Mouse (Mus musculus) activated CD4-positive, CD25-positive, alpha-beta regulatory T cell, adult 4 months (primary cell): ENCODE measurements at regions not wholly inside any gene's neighbourhood (a gene's known extent, or its start where the extent isn't known, plus 50 kb on each side); places are given as distances from the start of the nearest gene placed in this dataset.

Experiments used
- ATAC-seq: one replicate; pipeline ENCODE4 v1.8.0; 2017

DNA sequence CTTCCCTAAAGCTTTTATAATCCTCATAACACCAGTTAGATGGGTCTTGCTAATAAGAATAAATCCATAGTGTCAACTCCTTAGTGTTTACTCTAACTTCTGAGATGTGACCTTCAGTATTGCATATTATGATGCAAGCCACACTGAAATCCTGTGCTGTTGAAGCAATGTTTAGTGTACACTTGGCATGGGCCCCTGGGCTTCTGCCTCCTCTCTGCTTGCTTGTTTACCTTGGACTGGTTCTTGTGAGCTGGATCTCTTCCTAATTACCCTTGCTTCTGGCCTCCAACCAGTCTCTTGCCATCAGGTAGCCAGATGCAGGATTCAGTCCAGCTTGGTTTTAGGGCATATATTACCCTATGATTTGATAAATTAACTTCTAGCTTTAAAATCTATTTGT is 57.0 kb downstream of the Rgs2 start:
- ATAC-seq: no peak

DNA sequence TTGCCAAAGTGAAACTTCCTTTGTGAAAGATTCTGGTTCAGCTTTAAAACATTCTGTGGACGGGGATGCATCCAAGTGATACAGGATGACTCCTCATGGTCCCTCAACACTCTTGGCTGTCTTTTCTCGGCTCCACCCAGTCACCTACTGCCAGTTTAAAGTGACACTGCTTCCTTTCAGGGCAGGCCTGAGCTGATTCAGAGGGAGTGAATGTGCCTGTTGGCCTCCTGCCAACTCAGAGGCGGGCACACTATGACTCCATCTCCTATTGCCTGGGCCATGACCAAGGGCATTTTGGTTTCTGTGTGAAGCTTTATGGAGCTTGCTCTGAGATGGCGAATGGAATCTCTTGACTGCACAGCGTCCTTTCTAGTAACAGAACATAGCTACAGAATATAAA is 62.5 kb downstream of the Rgs2 start:
- peak; percentile 52 for ATAC-seq

DNA sequence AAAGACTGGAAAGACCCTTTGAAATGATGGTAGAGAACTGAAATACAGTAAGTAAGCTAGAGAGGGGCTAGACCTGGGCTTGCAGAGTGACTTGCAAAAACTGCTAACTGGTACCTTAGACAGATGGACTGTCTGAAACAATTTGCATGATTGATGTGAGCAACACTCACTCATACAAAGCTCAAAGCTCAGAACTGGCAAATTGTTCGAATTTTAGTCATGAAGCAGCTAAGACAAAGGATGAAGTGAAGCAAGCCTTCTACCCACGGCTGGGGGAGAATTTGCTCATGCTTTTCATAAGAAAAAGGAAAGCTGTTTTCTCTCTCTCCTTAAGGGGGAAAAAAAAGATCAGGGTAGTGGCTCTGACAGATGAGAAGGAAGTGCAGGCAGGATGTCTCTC is 64.5 kb downstream of the Rgs2 start:
- no peak for ATAC-seq

DNA sequence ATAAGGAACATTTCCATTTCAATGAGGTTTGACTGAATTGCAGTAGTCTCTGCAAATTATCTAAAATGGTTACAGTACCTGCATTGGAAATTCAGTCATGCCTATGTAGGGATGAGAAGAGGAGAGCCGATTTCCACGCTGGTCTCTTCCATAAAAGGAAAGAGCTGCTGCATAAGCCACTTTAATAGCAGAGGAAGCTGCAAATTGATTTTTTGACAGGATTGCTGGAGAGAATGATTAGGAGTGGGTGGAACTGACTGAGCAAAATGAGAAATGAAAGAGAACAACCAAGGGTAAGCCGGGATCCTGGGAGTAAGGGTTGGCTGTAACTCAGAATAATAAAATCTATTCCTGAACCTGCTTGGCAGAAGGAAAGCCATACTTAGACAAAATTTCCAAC is 65.4 kb downstream of the Rgs2 start:
- ATAC-seq: no peak

DNA sequence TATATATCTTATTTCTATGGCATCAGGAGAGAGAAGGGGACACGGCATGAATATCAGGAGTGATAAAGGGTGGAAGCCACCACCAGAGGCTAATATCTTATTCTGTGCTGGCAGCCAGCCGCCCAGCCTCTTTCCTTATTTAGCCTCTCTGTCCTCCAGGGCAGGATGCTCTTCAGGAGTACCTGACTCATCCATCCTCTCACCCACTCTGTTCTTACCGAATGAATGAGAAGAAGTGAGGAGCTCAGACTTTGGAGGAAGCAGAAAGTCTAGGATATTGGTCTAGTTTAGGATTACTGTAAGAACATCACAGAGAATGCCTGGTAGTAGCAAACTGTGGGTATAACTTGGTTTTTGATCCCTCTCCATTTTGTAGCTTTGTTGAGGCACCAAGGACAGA is 73.2 kb downstream of the Rgs2 start:
- ATAC-seq: no peak

DNA sequence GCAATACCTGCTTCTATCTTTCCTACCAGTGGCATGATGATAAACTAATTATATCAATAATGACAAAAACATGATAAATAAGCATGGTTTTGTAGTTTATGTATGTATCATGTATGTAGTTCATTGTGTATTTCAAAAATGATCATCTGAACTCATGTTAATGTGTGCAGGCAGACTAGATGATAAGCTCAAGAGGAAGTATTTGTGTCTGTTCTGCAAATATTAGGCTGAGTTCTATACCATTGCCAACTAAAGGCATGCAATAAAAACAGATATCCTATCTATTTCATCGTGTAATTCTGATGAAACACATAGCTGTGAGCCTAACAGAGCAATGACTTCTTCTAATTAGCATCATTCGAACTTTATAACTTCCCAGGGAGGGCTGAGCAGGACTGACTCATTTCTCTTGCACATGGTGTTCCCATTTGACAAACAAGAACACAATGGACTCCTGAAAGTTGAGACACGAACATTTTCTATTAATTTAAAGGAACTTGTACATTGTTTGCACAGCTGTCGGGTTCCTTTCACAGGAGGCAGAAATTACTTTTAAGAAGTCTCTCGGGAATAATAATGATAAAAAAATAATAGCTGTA is 74.3 kb downstream of the Rgs2 start:
- ATAC-seq: no peak

DNA sequence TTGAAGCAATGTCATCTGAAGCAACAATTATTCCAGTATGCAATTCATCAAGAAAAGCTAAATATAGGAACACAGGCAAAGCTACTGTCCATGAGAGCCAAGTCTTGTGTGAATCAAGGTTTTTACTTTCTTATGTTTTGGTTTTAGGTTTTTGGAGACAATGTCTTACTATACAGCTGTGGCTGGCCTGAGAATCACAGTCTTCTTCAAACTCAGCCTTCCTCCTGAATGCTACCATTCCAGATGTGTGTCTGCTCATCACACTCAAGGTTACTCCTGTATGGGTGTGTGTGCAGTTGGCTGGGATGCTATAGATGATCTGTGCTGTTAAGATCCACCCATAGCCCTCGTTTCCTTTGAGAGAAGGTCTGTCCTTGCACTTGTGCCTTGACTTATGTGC is 81.5 kb downstream of the Rgs2 start:
- no peak for ATAC-seq

DNA sequence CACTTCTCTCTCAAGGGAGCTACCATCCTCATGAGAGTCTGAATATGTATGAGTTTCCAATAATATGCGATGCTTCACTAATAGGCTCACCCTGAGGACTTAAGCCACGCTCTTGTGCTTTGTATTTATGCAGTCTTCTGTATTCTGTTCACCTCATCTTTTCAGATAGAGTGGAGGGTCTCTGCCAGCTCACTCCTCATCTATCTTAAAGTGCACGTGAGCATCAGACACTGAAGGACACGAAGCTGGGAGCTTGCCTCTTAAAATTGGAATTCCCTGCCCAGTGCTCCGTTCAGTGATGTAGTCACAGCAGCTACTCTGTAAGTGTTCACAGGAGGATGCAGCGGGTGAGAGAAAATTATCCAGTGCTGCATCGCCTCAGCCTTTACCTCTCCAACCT is 83.7 kb downstream of the Rgs2 start:
- ATAC-seq: no peak

DNA sequence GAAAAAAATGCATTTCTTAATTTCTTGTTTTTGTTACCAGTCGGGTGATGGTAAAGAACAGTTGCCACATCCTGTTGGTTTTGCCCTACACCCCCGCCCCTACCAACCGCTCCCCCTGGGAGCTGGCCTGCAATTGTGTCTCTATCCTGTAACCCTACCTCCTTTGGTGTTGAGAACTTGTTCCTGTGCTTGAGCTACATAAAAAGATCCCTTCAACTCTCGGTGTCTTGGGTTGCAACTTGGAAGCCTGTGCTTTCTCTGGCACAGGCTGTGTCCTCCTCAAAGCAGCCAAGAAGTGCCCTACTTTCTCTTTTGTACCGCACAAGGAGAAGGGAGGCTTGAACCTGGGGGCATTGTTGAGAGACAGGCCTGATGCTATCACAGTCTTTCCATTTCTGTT is 85.0 kb downstream of the Rgs2 start:
- ATAC-seq: peak; percentile 84

DNA sequence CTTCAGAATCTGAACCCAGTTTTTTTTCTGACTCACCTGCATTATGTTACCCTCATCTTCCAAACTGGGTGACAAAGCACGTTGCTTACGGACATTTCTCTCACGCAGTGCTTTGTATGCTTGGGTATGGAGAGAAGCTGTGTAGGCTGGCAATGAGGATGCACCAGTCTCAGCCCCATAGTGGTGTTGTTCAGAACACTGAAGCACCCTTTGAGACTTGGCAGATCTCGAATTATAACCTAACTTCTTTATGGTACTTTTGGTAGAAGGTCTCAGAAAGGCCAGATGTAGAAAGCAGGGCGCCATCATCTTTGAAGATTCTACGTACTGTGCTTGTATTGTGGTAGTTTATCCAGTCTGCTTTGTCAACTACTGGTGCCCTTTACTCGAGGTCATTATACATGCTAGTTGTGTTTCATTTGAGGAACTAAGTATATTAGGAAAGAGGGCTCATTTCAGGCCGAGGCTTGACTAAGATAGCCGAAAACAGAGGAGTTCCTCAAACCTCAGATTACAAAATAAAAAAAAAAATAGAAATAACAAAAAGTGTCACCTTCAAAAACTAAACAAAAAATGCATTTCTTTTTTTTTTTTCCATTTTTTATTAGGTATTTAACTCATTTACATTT is 85.7 kb downstream of the Rgs2 start:
- no peak for ATAC-seq

DNA sequence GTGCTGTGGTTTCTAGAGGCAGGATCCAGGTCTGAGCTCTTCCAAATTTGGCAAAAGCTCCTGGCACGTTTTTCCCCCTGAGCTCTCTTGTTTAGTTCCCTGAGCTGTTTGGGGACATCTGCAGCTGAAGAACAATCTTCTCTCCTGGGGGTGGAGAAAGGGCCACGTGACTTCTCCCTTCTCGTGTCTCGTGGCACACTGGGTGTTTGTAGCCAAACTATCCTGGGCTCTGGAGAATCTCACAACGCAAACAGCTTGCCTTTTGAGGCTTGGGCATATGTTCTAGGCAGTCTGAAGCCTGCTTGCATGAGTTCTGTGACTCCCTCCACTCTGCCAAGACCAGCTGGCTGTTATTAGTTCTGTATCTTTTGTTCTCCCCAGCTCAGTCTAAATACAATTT is 86.3 kb downstream of the Rgs2 start:
- no peak for ATAC-seq

DNA sequence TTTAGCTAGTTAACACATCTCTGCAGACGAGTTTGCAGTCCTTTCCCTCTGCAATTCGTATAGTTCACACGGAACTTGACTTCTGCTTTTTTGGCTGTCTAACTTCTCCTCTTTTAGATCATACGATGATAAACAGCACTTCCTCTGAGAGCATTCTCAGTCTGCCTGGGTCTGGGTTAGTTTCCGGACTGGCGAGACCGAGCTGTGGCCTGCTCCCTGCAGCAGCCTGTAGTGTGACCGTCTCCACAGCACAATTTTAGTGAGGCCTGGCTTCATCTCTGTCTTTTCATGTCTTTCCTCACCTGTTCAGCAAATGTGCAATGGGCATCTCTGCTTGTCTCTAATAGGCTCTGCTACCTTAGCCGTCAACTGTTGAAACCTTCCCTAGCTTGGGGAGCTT is 87.4 kb downstream of the Rgs2 start:
- ATAC-seq: peak; percentile 60

DNA sequence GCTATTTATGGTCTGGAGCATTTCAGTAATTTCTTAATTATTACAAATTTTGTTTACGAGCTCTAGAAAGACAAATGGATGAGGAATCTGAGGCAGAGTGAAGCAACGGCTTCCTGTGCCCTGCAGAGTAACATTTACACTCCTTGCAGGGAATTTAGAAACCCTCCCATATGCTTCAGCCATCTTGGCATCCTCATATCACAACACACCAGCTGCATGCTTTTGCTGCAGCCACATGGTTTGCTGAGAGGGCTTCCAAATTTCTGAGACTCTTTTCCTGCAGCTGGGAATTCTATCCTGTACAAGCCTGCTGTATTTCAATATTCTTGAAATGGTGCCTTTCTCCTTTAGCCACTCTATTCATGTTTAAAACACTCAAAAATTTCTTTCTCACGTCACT is 91.4 kb downstream of the Rgs2 start:
- ATAC-seq: no peak

DNA sequence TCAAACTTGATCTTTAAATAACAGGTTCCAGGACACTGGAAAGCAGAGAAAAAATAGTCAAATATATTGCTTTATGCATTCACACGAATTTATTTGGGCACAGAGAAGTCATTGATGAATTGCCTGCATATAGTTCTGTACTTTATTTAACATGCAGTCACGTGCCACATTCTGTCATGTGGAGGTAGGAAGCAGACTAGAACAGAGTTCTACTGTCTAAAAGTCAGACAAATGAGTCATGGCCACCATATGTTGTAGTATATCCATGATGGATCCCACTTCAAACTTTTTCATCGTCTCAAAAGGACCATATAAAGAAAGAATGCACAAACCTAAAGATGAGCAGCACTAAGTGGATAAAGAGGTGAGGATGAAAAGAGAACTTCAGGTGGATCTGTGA is 92.7 kb downstream of the Rgs2 start:
- ATAC-seq: no peak

DNA sequence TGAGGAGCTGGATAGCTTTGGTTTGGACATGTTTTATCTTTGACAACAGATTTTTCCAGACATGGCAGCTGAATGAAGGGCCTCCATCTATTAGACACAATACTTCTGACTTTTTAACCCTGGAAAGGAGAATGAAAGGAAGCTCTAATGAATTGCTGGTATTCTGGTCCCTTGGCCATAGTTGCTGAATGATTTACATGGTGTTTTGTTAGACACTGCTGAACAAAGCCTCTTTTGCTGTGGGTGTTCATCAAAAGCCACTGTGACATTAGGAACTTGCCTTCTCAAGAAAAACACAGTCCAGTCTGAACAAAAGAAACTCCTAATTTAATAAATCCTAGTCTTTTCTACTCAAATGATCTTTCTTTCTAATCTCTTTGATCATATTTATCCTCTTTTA is 93.4 kb downstream of the Rgs2 start:
- ATAC-seq: no peak

DNA sequence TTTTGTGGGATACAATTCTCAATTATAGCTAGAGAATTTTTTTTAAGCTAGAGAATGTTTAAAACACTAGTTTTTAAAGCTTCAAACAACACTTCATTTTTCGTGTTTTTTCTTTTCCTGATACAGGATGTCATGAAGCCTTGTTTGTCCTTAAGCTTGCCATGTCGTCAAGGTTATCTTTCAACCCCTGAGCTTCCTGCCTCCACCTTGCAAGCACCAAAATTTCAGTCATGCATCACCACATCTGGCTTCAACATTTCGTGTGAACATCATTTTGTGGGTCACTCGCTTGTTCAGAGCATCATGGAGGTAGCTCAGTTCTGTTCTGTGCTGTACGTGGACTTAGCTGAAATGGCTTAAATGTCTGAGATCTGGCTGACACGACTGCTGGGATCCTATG is 96.6 kb downstream of the Rgs2 start:
- ATAC-seq: peak; percentile 40

DNA sequence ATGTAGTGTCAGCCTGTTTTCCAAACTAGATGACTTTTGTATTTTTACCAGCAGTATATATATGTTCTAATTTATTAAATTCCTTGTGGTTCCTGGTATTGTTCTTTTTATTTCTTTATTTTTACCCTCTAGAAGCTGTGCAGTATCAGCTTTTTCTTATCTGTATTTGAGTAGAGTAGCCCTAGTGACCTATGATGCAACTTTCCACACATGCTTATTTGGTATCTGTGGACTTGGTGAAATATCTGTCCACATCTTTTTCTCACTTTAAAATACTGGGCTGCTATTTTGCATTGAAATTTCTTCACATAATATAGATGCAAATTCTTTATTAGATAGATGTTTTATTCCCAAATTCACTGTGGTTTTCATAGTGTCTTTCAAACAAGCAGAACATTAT is 97.1 kb downstream of the Rgs2 start:
- no peak for ATAC-seq

DNA sequence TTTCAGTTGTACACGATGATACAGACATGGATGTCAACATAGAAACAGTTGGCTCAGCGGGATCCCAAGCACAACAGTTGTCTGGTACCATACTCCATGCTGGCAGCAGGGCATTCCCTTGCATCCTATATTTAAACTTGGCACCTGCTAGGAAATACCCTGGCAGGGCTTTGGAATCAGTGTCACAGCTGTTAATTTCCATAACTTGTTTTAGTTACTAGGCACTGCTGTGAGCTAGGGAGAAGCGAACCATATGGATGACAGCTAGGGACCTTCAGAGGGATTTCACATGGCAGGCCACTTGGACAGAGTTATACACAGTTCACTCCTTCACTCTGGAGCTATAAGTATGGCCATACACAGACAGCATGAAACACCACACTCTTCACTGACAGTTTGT is 100.0 kb downstream of the Rgs2 start:
- ATAC-seq: no peak

DNA sequence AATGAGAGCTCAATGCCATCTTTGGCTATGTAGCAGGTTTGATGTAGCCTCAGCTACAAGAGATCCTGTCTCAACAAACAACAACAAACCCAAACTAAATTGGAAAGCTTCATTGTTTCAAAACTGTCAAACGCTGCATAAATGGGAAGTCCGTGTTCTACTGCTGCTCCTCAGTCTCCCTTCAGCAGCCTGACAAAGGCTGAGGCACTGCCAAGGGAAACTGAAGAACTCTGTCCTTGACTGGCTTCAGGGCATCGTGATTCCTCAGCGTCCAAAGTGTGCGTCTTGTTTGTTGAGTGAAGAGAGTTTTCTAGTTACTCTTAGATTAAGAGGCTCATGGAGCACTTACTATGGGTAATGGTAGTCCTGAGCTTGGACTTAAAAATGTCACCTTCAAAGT is 100.7 kb downstream of the Rgs2 start:
- no peak for ATAC-seq

DNA sequence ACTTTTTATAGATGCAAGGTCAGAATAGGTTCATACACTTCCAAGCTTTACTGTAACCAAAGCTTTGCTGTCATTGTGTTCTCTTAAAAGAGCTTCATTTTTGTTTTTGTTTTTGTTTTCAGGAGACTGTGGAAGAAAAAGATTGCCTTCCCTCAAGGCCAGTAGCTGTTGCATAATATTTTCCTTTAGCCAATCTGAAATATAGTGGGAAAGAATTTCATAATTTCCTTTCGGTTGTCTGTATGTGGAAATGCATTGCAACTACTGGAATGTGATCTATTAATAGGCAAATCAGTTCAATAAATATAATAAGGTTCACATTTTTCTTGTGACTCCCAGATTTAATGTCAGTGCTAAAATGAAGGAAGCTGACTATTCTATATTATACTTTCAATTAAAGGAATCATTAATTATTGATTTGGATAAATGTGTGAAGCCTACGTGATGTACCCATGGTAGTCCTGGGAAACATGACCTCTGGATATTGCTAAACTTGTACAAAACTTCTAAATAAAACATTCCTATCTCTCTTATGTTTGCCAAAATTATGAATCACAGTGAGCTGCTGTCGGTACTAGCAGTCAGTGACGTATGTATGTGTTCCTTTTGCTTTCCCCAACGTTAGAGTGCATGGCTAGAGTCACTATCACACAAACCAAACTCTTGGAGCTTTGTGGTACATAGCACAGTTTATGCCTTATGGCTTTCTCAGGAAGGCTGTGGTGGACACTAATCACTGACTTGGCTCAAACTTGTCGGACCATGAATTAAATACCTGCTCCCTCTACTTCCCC is 102.6 kb downstream of the Rgs2 start:
- ATAC-seq: no peak

DNA sequence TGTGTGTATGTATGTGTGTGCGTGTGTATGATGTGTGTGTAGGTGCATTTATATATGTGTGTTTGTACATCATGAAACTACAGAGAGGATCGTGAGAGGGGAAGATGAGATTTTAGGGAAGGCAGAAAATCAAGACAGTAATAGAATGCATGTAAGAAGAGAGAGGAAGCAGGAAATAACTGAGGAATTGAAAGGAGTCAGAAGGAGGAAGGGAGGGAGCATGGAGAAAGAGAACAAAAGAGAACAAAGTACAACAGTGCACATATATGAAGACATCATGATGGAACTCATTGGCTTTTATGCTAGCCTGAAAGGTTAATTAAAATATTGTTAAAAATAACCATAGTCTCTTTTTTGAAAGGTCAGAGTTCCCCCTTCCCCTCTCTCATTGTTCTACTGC is 111.4 kb downstream of the Uchl5 start:
- ATAC-seq: no peak

DNA sequence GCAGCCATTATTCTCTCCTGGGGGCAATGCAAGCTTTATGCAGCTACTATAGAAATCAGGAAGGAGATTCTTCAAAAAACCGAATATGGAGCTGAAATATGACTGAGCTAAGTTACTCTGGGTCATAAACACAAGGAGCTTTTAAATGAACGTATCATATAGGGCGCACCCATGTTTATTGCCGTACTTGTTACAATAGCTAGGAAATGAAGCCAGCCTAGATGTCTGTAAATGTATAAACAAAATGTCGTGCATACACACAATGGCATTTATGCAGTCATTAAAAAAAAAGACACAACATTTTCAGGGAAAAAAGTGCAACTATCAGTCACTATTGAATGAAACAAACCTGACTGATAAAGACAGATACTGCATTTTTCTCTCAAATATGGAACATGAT is 111.0 kb downstream of the Uchl5 start:
- no peak for ATAC-seq

DNA sequence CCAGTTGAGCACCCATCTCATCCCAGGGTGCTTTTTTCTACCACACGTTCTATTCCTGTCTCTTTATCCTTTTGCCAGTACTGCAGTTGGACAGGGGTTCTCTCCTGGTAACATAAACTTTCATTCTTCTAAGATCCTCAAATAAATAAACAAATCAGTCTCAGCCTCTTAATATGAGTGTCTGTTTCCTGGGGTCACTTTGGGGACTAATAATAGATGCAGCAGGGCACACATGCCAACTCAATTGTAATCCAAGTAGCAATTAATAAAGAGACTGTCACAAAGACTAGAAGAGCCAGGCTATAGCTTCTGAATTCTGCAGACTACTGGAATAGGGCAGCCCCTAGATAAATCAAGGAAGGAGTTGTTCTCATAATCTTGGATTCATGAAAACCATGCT is 108.9 kb downstream of the Uchl5 start:
- ATAC-seq: no peak

DNA sequence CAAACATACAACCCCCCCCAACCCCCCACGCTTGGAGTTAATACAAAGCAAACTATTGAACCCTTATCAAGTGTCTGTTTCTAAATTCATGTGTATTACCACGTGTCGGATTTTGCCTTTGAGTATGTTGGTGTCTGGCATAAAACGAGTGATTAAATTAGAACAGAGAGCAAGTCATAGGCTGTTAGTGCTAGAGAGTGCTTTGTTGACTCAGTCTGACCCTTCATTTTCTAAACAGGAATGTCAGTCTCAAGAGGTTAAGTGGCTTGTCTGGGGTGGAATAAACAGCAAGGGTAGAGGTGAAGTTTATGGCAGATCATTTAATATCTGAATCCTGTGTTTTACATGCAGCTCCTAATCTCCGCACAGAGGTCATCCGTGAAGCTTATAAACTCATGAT is 104.1 kb downstream of the Uchl5 start:
- no peak for ATAC-seq

DNA sequence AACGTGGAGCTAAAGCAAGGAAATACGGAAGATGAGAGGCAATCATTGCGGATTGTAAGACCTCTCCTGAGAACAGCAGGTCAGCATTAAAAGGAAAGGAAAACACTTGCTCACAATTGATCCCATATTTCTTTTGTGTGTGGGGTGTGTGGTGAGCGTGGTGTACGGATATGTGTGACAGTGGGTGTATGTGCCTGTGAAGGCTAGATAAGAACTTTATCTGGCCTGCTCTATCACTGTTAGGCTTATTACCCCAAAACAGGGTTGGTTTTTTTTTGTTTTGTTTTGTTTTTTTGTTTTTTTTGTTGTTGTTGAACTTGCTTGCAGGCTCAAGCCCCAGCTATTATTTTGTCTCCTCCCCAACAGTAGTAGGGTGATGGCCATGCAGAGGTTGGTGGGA is 102.5 kb downstream of the Uchl5 start:
- ATAC-seq: no peak
